Mouse (Mus musculus): ENCODE data around the gene Tmem51. TPM values are rescaled to one million over a fixed set of nuclear protein-coding genes. Genes with fewer than 3 reads are reported as not detected.

The Tmem51 gene
- polyA plus RNA-seq, 1 experiment from 2014 or later, result 12.3 TPM

Other genes with a start within 250 kb of the Tmem51 start
- not detected in 2 replicates for gene Ctrc, start 237.9 kb downstream of the Tmem51 start, polyA plus RNA-seq (2014; fragmentation: Nextera tagmentation; extraction: Ambion mirVana)
- 34.7 and 36.3 TPM in 2 replicates for gene Efhd2, start 209.4 kb downstream of the Tmem51 start, polyA plus RNA-seq (2014; fragmentation: Nextera tagmentation; extraction: Ambion mirVana)
- 1.7 and 2.4 TPM in 2 replicates for gene Fhad1, start 69.2 kb downstream of the Tmem51 start, polyA plus RNA-seq (2014; fragmentation: Nextera tagmentation; extraction: Ambion mirVana)
- 9.2 and 12.1 TPM in 2 replicates for gene Kazn, start 155.1 kb upstream of the Tmem51 start, polyA plus RNA-seq (2014; fragmentation: Nextera tagmentation; extraction: Ambion mirVana)

Measured in midbrain, embryonic 11.5 days (tissue).